Mouse (Mus musculus): ENCODE measurements around the gene Rnf113a1. TPM values are rescaled to one million over a fixed set of nuclear protein-coding genes. Genes with fewer than 3 reads are reported as not detected.
"Not testable (repeated sequence)": the region's sequence is repeated elsewhere in the genome, so short reads cannot be mapped to it uniquely, and the experiment has no call there.

Rnf113a1 gene
- polyA plus RNA-seq, 1 experiment, result 2.1 TPM

GRCm38 (mm10) chrX:37190755-37191104 is 315 bp upstream of the Rnf113a1 start:
- TF ChIP-seq CTCF (IDR thresholded peaks at IDR 0.05; ENCODE audit: insufficient read depth, low read length) (no peak), POLR2A (IDR thresholded peaks at IDR 0.05; ENCODE audit: borderline replicate concordance, extremely low read depth, low read depth, low read length) (no peak)
- 33% methylated on average over 20 of the region's 20 CpGs for WGBS
- Histone ChIP-seq H3K4me1 (ENCODE audit: control insufficient read depth, insufficient read depth, low read length) (no peaks in the 10 kb centered on the region), H3K4me3 (replicated peaks; ENCODE audit: extremely low read depth, low read depth, low read length) (peak overlapping the region; percentile 84)
- no peak for DNase-seq

- DNase-seq, result no peak
- Histone ChIP-seq H3K4me1 (ENCODE audit: control insufficient read depth, insufficient read depth, low read length) (no peaks in the 10 kb centered on the region), H3K4me3 (replicated peaks; ENCODE audit: extremely low read depth, low read depth, low read length) (peak overlapping the region; percentile 84)
- TF ChIP-seq CTCF (IDR thresholded peaks at IDR 0.05; ENCODE audit: insufficient read depth, low read length), result no peak
- TF ChIP-seq POLR2A (IDR thresholded peaks at IDR 0.05; ENCODE audit: borderline replicate concordance, extremely low read depth, low read depth, low read length), result no peak
- WGBS, result 35% methylated on average over 28 of the region's 28 CpGs
Observed at GRCm38 (mm10) chrX:37191744-37192379, 817 bp downstream of the Rnf113a1 start.

GRCm38 (mm10) chrX:37198676-37199075 is 7.6 kb downstream of the Rnf113a1 start:
- WGBS, result 44% methylated on average over 8 of the region's 8 CpGs
- no peaks in the 10 kb centered on the region for H3K4me1 ChIP-seq (ENCODE audit: control insufficient read depth, insufficient read depth, low read length)
- no peak for DNase-seq
- TF ChIP-seq CTCF (IDR thresholded peaks at IDR 0.05; ENCODE audit: insufficient read depth, low read length), result no peak
- no peak for TF ChIP-seq POLR2A (IDR thresholded peaks at IDR 0.05; ENCODE audit: borderline replicate concordance, extremely low read depth, low read depth, low read length)
- H3K4me3 ChIP-seq (replicated peaks; ENCODE audit: extremely low read depth, low read depth, low read length), result no peak overlapping the region

- no peaks in the 10 kb centered on the region for H3K4me1 ChIP-seq (ENCODE audit: control insufficient read depth, insufficient read depth, low read length)
- no peak for DNase-seq
- H3K4me3 ChIP-seq (replicated peaks; ENCODE audit: extremely low read depth, low read depth, low read length), result no peak within 1 kb of the TSS
- no peak for TF ChIP-seq CTCF (IDR thresholded peaks at IDR 0.05; ENCODE audit: insufficient read depth, low read length)
- no peak for TF ChIP-seq POLR2A (IDR thresholded peaks at IDR 0.05; ENCODE audit: borderline replicate concordance, extremely low read depth, low read depth, low read length)
- 79% methylated on average over 10 of the region's 10 CpGs for WGBS
Observed at GRCm38 (mm10) chrX:37210941-37211340, 19.9 kb downstream of the Rnf113a1 start, which contains the start of gene Gm9. Gene Gm9, minus strand, starts transcription at chrX:37211041.

- 55% methylated on average over 1 of the region's 1 CpGs for WGBS
- H3K4me3 ChIP-seq (replicated peaks; ENCODE audit: extremely low read depth, low read depth, low read length); DNase-seq; H3K4me1 ChIP-seq (ENCODE audit: control insufficient read depth, insufficient read depth, low read length): not testable (repeated sequence)
Observed at GRCm38 (mm10) chrX:37222158-37222557, 31.1 kb downstream of the Rnf113a1 start, which contains the start of gene Rhox1. Gene Rhox1, minus strand, starts transcription at chrX:37222258.

Other genes starting within 250 kb of the Rnf113a1 start
- gene Sept6, start 199.5 kb upstream of the Rnf113a1 start, polyA plus RNA-seq (2012; rRNA removed), result 5.6 and 9.0 TPM in 2 replicates
- gene Sowahd, start 142.4 kb upstream of the Rnf113a1 start, polyA plus RNA-seq (2012; rRNA removed), result not detected in 2 replicates
- gene Rpl39, start 105.8 kb upstream of the Rnf113a1 start, polyA plus RNA-seq (2012; rRNA removed), result 44.6 and 56.1 TPM in 2 replicates
- gene Upf3b, start 80.9 kb upstream of the Rnf113a1 start, polyA plus RNA-seq (2012; rRNA removed), result 2.9 and 4.7 TPM in 2 replicates
- gene Nkap, start 64.5 kb upstream of the Rnf113a1 start, polyA plus RNA-seq (2012; rRNA removed), result 2.3 and 2.9 TPM in 2 replicates
- 4.0 and 4.4 TPM in 2 replicates for gene Akap14, start 22.4 kb upstream of the Rnf113a1 start, polyA plus RNA-seq (2012; rRNA removed)
- 175 and 198 TPM in 2 replicates for gene Ndufa1, start 82 bp upstream of the Rnf113a1 start, polyA plus RNA-seq (2012; rRNA removed)
- not detected in 2 replicates for gene Gm9, start 19.8 kb downstream of the Rnf113a1 start, polyA plus RNA-seq (2012; rRNA removed)
- not detected in 2 replicates for gene Rhox1, start 31.0 kb downstream of the Rnf113a1 start, polyA plus RNA-seq (2012; rRNA removed)
- gene Rhox2a, start 53.7 kb downstream of the Rnf113a1 start, polyA plus RNA-seq (2012; rRNA removed), result not detected in 2 replicates
- not detected in 2 replicates for gene Rhox3a, start 58.7 kb downstream of the Rnf113a1 start, polyA plus RNA-seq (2012; rRNA removed)
- gene Rhox4a, start 74.1 kb downstream of the Rnf113a1 start, polyA plus RNA-seq (2012; rRNA removed), result not detected in 2 replicates
- gene Rhox3a2, start 188.8 kb downstream of the Rnf113a1 start, polyA plus RNA-seq (2012; rRNA removed), result not detected in 2 replicates
- not detected in 2 replicates for gene Rhox4a2, start 199.6 kb downstream of the Rnf113a1 start, polyA plus RNA-seq (2012; rRNA removed)
- gene Rhox2b, start 220.8 kb downstream of the Rnf113a1 start, polyA plus RNA-seq (2012; rRNA removed), result not detected in 2 replicates
- not detected in 2 replicates for gene Rhox4b, start 241.2 kb downstream of the Rnf113a1 start, polyA plus RNA-seq (2012; rRNA removed)